Mouse (Mus musculus) left cerebral cortex, adult 8-10 months (tissue): ENCODE measurements around the gene Gm35315. TPM values are rescaled to one million over a fixed set of nuclear protein-coding genes. Genes with fewer than 3 reads are reported as not detected.
"Not testable (repeated sequence)": the region's sequence is repeated elsewhere in the genome, so short reads cannot be mapped to it uniquely, and the experiment has no call there.

Source experiments
- DNase-seq, 2 experiments: peaks; one replicate each; pipeline ENCODE4 v3.0.0; 2022; ENCODE audit warnings: low spot score in 2 of 2
- total RNA-seq, 4 experiments: library from RNA; stranded (reverse); gene quantifications; 2 replicates each; pipeline ENCODE4 v1.2.4; 2022

The Gm35315 gene
- total RNA-seq, 4 experiments from 2014 or later: 0.61 to 2.1 (median 1.2) TPM

GRCm38 (mm10) chr5:110101716-110102347, 7.6 kb upstream of the Gm35315 start:
- peak; percentile 67 to 87 for DNase-seq

- DNase-seq: peak; percentile 26 to 66
Measured at GRCm38 (mm10) chr5:110100921-110101631, 6.9 kb upstream of the Gm35315 start.

- DNase-seq: peak in 1 of 2 experiments; percentile 12
Measured at GRCm38 (mm10) chr5:110099656-110100580, 5.7 kb upstream of the Gm35315 start, which contains the start of gene Plcxd1. Gene Plcxd1, plus strand, starts transcription at chr5:110099969.

GRCm38 (mm10) chr5:110098991-110099477, 4.8 kb upstream of the Gm35315 start:
- DNase-seq: peak; percentile 10 to 69

GRCm38 (mm10) chr5:110094847-110095213, 610 bp upstream of the Gm35315 start:
- no peak for DNase-seq

GRCm38 (mm10) chr5:110091546-110091945, 2.7 kb downstream of the Gm35315 start:
- no peak for DNase-seq

- DNase-seq: no peak
Measured at GRCm38 (mm10) chr5:110086161-110086866, 7.9 kb downstream of the Gm35315 start.

GRCm38 (mm10) chr5:110082961-110083360, 11.3 kb downstream of the Gm35315 start:
- DNase-seq: no peak

- not testable (repeated sequence) for DNase-seq
Measured at GRCm38 (mm10) chr5:110072413-110072812, 21.8 kb downstream of the Gm35315 start, which contains the start of gene Gm17655. Gene Gm17655, minus strand, starts transcription at chr5:110072513.

- DNase-seq: peak; percentile 70 to 79
Measured at GRCm38 (mm10) chr5:110057637-110058408, 36.4 kb downstream of the Gm35315 start.

Other genes starting within 250 kb of the Gm35315 start
- 10 to 100 TPM; 33.3 to 38.4 (median 35.7) TPM for gene Gm15446, start 171.0 kb downstream of the Gm35315 start, total RNA-seq
- gene Zfp932, start 97.9 kb downstream of the Gm35315 start, total RNA-seq: 10 to 100 TPM; 44.6 to 51.9 (median 47.2) TPM
- 10 to 100 TPM; 13.0 to 14.4 (median 13.9) TPM for gene Gm17655, start 21.9 kb downstream of the Gm35315 start, total RNA-seq
- 10 to 100 TPM; 10.2 to 15.1 (median 14.1) TPM for gene Plcxd1, start 5.5 kb upstream of the Gm35315 start, total RNA-seq
- 10 to 100 TPM; 67.3 to 88.7 (median 83.2) TPM for gene Gtpbp6, start 13.8 kb upstream of the Gm35315 start, total RNA-seq
- 10 to 100 TPM; 15.0 to 19.2 (median 16.1) TPM for gene Zfp605, start 15.7 kb upstream of the Gm35315 start, total RNA-seq
- gene Chfr, start 41.4 kb upstream of the Gm35315 start, total RNA-seq: 10 to 100 TPM; 41.8 to 50.5 (median 45.1) TPM
- 10 to 100 TPM; 46.4 to 48.0 (median 46.5) TPM for gene Golga3, start 82.3 kb upstream of the Gm35315 start, total RNA-seq
- 10 to 100 TPM; 34.5 to 42.7 (median 37.8) TPM for gene Ankle2, start 136.6 kb upstream of the Gm35315 start, total RNA-seq
- 10 to 100 TPM; 50.0 to 60.1 (median 52.8) TPM for gene Pgam5, start 175.5 kb upstream of the Gm35315 start, total RNA-seq
- 10 to 100 TPM in 1 of 4 experiments, 1 to 10 TPM in 3; 6.8 to 10.8 (median 8.8) TPM for gene Pxmp2, start 191.8 kb upstream of the Gm35315 start, total RNA-seq
- gene Pole, start 191.9 kb upstream of the Gm35315 start, total RNA-seq: 1 to 10 TPM; 1.4 to 2.4 (median 1.9) TPM
- gene P2rx2, start 248.8 kb upstream of the Gm35315 start, total RNA-seq: under 1 TPM in 1 of 4 experiments, not detected in 3; 0.32 TPM